Mouse (Mus musculus) skeletal muscle tissue, postnatal 0 days (tissue): ENCODE results near the gene Smim20. TPM values are rescaled to one million over a fixed set of nuclear protein-coding genes. Genes with fewer than 3 reads are reported as not detected.

Source experiments
- polyA plus RNA-seq: library from polyadenylated mRNA; unstranded; fragments of >200 nt; fragmentation: Nextera tagmentation; extraction: Ambion mirVana; gene quantifications from 2 replicates; pipeline ENCODE4 v1.2.1, GENCODE M21; 2015

The Smim20 gene
- 142 and 150 TPM in 2 replicates for polyA plus RNA-seq

GRCm38 (mm10) chr5:53266931-53267853 lies at the start of gene Smim20:
TSS of gene Smim20 (plus strand) at chr5:53267083.

Other genes with a start within 250 kb of the Smim20 start
- 0.34 TPM in 1 of 2 replicates, not detected in the other for gene Slc34a2, start 229.0 kb upstream of the Smim20 start, polyA plus RNA-seq
- gene Sel1l3, start 53.2 kb upstream of the Smim20 start, polyA plus RNA-seq = 26.6 and 29.4 TPM in 2 replicates
- 20.4 and 23.6 TPM in 2 replicates for gene Rbpj, start 199.1 kb downstream of the Smim20 start, polyA plus RNA-seq